Mouse (Mus musculus) granulocyte monocyte progenitor cell, adult 5-6 weeks (primary cell): ENCODE measurements at regions not wholly inside any gene's neighbourhood (a gene's known extent, or its start where the extent isn't known, plus 50 kb on each side); places are given as distances from the start of the nearest gene placed in this dataset.

Experiments
- ATAC-seq: replicated peaks from 2 replicates; pipeline ENCODE4 v1.8.0; 2016; ENCODE audit warnings: mild to moderate bottlenecking, moderate TSS enrichment, inconsistent platforms; ENCODE audit not compliant: poor library complexity, severe bottlenecking

DNA sequence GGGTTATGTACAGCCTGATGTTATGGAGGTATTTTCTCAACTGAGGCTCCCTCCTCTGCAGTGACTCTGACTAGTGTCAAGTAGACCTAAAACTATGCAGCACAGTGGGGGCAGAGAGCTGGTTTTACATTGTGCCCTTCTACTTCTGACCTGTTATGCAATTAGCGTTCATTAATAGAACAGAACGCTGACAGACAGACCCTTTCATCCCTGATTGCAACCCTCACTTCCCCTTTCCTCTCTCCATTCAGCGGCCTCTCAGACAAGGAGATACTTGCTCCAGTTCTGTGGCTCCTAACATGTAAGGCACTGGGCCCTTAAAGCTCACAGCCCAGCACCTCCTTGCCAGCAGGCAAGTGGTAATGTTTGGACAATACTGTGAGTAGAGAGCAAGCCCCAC lies 125.7 kb downstream of the Gm826 start:
- ATAC-seq = peak; percentile 71

DNA sequence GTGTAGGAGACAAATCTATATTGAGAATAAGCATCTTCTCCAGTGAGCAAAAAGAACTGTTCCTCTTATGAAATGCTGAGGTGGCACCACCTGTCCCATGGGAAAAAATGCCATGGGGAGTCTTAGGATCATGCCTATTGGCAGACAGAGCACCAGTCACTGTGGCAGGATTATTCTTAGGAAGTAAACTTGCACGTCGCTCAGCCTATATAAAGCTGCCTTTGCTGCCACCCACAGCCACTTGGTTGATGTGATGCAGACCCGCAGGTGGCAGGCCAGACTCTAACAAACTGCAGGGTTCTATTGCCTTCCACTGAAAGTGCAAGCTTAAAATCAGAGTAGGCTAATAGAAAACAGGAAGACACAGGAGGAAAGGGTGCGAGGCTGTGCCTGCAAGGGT lies 126.7 kb downstream of the Gm826 start:
- ATAC-seq = no peak

DNA sequence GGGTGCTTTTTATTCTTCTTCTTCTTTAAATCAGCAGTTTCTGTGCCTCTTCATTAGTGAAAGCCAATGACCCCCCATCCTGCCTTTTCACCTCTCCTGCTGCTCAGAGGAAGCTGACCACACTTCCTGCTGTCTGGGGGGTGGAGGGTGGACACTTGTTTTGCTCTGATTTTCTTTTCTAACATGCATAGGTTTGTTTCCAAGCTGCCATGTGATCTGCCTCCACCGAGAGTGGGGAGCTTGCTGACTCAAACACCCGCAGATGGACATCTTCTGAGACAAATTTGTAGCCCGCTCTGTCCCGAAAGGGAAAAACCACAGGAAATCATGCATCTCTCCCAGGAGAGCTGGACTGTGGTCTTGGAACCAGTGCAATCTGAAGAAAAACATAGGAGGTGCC lies 141.3 kb downstream of the Gm826 start:
- ATAC-seq = no peak

DNA sequence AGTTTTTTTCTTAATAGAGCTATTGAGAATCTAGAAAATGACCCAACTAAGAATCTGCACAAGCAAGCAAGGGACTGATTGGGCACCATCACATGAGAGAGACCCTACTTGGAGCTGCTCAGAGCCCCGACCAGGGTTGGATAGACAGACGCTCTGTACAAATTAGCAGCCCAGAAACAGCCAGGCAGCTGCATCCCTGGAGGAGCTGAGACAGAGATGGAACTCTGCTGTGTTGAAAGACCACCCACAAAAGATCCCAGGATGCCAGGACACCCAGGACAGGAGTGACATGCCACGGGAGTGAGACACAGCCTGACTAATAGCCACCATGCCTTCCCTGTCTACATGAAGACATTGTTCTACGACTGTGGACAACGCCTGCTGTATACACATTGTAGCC lies 147.9 kb downstream of the Gm826 start:
- ATAC-seq = no peak

DNA sequence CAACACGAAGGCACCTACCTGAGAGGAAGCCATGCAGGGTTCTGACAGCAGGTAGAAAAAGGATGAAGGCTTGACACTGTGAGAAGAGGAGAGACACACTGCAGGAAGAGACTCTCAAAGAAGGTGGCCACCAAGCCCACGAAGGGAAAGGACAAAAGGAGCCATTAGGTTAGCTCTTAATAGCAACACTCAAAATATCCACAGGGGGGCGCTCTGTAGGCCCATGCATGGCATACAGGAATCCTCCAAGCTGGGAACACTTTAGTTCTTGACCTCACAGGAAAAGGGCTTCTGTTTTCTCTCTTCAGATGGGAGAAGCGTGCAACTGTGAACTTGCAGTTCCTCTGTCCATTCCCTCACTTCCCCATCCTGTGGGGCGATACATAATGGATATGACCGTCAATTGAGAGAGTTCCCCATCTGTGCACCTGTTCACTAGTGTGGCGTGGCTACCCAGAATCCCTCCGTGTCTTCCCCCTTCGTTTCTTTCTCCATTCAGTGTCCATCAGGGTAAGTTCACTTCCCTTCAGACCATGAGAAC lies 162.9 kb downstream of the Gm826 start:
- peak; percentile 95 for ATAC-seq

DNA sequence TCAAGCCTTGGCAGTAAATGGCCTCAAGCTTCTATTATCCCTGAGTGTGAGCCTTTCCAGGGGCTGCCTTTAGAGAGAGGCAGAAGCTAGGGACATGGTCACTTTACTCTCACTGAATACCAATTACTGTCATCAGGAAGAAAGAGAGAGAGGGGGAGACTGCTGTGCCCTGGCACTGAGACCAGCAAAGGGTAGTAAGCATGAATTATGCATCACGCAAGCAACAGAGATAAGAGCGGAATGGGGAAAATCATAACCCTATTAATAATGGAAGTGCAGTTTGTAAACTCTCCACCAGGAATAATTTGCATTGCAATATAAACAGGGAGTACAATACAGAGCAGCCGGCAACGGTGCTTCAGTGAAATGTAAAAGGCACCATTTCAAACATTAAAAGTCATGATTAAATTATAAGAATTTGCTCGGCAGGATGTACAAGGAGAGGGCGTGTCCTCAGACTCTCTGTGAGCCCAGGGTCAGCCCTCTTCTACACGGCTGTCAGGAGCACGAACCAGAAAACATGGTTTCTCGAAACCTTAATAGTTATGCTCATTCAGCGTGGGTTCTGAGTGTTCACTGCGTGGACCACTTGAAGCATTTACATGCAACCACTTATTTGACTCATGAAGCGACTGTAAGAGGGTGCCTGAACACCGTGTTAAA lies 175.2 kb downstream of the Gm826 start:
- ATAC-seq = no peak

DNA sequence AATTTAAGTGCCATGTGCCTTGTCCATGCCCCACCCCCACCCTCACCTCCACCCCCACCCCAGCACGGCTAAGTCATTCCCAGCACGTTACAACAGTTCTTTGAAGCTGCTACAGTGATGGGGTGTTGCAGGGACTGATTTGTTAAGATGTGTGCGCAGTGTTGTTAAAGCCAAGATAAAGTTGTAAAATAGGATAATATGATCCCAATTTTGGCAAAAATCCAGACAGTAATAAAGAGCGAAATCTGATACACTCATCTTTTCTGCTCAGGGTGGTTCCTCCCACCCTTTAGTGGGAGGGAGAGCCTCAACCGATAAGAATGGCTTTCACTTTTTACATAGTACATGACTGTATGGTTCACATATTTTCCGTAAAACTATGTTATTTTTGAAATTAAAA lies 180.2 kb downstream of the Gm826 start:
- ATAC-seq = no peak

DNA sequence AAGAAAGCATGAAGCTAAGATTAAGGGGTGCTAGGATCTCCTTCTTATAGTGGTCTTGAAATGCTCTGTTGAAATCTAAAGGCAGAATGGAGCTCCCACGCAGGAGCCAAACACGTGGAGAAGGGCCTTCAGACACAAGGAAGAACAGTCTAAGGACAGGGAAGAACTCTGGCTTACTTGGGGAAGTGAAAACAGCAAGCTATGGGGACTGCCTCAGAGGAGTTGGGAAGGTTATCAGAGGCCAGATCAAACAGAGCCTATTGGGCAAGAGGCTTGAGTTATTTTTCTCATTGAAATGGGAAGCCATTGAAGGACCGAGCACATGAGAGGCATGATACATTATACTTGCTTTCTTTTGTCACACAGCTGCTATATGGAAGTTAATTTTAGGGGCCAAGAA lies 181.9 kb downstream of the Gm826 start:
- peak; percentile 96 for ATAC-seq

DNA sequence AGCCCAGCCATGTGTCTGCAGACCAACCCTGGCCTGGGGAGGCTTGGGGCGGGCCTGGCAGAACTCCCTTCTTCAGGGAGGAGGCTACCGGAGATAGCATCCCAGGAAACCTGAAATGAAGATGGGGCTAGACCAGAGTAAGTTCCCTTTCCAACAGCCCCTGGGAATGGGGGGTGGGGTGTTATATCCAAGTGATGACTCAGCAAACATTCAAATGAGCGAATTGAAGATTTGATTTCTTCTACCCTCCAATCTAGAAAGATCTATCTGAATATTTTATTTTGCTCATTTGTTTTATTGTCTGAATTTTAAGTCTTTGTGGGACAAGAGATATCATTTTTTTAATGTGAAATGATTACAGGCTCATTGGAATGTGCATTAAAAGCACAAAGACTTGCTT lies 185.0 kb downstream of the Gm826 start:
- ATAC-seq = no peak

DNA sequence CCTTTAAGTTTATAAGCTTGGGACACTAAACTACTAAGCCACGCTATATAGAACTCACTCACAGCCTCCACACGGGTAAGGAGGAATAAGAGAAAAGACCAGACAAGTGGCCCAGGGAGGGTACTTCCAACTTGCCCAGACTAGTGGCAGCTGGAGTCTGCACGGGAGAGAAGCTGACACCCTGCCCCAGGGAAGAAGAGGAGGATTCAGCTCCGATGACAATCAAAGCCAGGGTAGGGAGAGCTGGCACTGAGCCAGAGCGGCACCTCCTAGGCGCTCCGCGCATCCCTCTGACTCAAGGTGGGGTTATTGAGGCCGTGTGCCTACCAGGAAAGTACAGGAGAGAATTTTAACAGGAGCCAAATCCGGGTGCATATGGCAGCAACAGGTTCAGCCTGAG lies 185.4 kb downstream of the Gm826 start:
- no peak for ATAC-seq

DNA sequence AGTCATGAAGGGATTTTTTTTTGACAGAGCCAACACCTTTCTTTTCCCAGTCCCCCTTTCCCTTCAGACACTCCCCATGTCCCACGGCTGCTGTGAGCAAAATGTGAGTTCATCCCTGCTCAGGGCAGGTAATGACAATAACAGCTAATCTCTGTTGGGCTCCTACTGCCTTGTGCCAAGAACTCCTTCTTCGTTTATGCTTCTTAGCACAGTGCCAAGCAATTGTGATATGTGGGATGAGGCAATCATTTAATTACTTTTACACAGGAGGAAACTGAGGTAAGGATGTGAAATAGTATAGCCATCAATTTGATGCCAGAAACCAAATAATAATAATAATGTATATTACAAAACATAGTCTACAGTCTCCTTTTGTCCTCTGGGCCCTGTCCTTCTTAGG lies 185.9 kb downstream of the Gm826 start:
- no peak for ATAC-seq

DNA sequence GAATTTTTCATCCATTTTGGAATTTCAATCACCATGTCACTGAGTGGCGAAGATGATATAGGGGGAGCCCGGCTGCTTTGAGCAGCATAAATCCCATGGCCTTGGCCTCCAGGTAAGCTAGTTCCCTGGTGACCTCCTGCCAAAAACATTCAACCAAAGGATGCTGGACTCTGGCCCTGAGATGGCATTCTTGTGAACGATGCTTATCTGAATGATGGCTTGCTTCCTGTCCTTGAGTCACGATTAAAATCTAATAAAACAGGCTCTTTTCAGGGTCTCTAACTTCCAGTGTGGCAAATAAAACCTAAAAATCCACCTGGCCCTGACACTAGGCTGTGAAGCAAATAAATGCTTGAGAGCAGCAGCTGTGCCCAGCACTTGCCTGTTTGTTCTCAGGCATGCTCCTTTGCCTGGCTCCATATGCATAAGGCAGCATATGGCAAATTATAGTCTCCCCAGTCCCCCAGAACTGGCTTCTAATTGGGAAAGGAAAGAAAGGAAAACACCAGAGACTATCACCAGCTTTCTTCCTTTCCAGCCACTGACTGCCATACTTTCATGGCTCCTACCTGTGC lies 193.7 kb downstream of the Gm826 start:
- ATAC-seq = no peak

DNA sequence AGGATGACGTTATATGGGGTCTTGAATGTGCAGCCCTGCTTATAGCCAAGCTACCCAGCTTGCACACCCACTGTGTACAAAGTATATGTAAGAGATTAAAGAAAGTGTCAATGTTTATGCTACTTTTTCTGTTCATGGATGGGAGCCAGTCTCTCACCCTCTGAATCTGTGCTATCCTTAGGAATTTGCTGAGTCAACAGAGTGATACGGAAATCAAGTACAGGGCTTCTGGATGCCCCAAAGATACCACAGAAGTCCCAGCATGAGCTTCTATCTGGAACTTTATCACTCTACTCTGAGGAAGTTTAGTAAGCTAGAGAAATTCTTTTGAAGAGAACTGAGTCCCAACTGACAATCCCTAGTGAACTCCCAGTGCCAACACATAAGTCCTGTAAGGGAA lies 195.9 kb downstream of the Gm826 start:
- no peak for ATAC-seq

DNA sequence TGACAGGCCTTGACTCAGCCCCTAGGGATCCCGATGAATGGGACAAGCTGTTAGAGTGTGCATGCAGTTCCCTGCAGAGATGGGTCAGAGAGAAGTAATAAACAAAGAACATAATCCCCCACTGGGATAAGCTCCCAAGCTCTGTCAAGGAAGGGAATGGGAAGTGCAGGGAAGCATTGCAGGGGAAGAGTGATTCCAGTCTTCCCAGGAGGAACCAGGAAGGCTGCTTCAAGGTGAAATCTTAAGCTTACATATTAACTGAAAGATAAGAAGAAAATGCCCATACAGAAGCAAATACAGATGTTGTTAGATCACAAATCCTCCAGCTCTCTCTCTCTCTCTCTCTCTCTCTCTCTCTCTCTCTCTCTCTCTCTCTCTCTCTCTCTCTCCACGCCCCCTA lies 202.2 kb downstream of the Gm826 start:
- ATAC-seq = no peak

DNA sequence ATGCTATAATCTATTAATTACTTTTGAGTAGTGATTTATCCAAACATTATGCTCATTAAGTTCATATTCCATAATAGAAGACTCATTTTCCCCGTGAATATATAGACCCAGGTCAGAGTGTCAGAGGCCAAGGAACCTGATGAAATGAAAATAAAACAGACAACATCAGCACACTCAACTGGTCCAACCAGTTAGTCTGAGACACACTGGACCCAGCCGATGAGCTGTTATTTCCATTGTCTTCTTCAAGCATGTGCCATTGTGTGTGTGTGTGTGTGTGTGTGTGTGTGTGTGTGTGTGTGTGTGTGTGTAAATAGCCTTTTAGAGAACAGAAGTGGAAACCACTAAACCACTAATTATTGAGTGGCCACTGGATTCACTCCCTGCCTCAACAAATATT lies 202.6 kb downstream of the Gm826 start:
- no peak for ATAC-seq

DNA sequence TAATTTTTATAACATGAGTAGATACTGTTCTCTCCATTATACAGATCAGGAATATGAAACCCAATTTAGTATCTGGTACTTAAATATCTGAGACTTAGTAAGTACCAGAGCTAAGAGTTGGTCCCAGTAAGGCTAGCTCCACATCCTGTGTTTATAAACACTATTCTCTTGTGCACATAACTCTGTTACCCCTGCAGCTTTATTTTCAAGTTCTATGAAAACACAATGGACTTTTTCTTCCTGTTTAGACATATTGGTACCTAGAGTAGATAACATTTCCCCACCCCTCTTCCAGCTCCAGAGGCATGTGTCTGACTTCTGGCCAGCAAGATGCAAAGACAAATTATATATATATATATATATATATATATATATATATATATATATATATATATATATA lies 216.8 kb downstream of the Gm826 start:
- ATAC-seq = no peak

DNA sequence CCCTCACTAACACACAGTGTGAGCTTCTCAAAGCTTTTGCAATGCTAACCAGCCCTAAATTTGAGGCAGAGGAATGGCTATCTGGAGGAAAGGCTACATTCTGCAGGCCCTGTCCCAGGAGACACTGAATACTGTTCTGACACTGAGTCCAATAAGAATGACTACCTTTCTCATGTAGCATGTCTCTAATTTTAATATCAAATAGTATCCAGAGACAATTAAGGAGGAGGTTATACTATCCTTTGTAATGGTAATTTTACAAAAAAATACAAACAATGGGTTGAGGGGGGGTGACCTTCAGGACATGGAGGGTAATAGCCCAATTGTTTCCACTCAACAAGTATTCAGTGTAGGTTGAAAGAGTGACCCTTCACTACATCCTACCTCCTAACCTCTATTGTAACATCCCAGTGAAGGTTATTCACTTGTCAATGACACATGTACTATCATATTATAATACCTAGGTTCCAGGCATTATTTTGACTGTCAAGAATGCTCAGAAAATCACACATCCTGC lies 222.7 kb downstream of the Gm826 start:
- ATAC-seq = no peak

DNA sequence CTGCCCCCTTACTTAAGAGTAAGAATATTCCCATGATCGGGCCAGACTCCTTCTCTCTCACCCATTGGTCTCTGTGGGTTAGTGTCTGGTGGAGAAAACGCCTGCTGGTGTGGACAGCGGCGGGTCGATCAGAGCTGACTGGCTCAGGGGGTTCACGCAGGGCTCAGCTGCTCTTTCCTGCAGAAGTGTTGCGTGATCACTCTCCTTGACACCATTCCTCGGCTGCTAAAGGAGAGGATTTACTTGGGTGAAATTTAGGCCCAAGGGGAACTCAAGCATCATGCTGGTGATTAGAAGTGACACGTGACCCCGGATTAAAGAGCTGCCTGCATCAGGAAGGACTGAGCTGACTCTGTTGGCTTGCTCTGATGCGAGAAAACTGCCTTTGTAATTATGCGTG lies 240.9 kb downstream of the Gm826 start:
- ATAC-seq = no peak; the same call in 1 of the 2 replicates

DNA sequence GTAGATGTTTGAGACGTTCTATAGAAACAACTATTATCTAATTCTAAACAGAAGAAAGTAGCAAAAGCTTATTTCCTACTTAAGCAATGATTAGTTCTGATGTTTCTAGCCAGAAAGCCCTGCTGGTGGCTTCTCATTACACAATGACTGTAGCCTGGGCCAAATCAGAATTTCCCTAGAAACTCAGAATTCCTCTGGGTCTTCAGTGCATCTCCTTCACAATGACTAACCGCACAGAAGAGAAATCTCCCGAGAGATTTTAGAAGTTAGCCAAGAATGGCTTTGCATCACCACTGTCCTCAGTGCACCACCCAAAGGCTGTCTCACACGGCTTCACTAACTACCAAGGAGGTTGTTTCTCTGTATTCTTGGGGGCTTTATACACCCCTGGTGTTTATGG lies 248.0 kb downstream of the Gm826 start:
- no peak for ATAC-seq

DNA sequence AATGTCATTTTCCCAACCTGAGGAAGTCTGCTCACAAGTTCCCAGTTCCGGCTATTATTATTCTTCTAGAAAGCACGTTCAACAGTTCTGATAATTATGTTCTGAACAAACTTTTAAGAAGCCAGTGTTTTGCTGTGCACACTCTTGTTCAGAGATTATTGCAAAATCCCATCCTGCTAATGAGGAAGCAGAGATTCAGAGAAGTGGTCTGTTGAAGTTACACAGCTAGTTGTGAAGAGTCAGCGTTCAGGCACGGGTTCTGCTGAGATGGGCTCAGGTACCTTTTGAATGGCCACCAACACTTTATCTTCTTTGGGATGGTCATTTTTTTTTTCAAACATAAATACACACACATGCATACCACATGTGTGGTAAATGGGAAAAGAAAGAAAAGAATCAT lies 250.3 kb downstream of the Gm826 start:
- peak; percentile 70 for ATAC-seq

DNA sequence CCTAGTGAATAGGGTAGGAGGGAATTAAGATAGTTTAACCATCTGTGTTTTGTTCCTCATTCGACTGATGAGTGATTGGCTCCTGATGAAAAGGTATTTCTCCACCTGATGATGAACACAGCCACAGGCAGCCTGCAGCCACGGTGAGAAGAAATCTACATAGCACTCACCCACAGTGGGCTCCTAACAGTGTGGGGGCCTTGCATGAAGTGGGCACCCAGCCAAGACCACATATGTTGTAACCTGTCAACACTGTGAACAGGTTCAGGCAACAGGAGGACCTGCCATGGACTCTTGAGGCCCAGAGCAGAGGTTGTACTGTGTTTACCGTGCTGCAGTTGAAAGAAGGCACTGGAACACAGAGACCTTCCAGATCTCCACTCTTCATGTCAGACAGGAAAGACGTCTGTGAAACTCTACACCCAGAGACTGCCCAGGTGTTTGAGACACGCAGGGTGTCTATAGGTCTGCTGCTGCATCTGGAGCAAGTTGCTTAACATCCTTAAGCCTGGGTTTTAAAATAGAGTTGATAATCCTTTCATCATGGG lies 251.8 kb downstream of the Gm826 start:
- ATAC-seq = peak; percentile 22; the same call in 1 of the 2 replicates

DNA sequence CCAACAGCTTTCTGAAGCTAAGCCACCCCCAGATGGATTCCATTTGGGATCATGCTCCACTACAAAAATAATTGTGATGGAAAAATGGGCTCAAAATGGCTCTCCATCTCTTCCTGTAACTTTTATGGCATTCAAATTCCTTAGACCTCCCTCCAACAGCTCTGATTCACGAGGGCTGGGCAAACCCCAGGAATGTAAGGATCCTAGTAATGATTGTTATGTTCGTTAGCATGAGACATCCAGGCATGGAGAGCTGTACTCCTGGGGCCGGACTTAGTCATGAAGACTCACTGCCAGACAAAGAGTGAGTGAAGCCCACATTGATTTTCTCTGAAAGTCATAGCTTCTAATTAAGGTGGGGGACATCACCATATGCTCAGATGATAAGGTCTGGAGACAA lies 258.3 kb downstream of the Gm826 start:
- no peak for ATAC-seq
